Comparison of ENCODE assay signal across 17 mouse cellular contexts in the genomic region with DNA sequence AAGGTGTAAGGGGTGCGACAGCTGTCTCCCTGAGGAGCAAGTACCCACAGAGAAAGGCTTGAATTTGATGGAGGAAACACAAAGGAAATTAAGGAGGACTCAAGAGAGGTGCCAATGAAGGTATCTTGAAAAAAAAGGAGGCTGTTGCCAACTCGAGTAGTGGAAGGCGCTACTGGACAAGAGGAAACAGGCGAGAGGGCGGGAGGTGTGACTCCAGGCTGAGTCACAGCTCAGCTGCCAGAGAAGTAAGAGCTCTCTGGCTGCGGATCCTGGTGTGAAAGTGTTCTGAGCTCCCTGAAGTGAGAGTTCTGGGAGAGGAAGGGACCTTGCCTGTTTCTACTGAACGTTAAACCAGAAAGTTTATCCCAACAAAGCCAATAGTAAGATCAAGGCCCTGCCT. TPM values are rescaled to one million over a fixed set of nuclear protein-coding genes. Genes with fewer than 3 reads are reported as not detected.
A peak's percentile ranks its signal among the peaks of the same experiment; 100 is the strongest.
DNase-seq lines count a peak whose midpoint lies in the region; TF ChIP-seq lines count a peak whose summit lies in the region.
"Had no signal": no experiment of that assay in that cellular context is flagged by ENCODE, and none has a peak within 500 bp of the region (broad histone marks: within the 10 kb centered on the region; RNA-seq: fewer than 3 reads in every experiment).

No protein-coding gene starts in this region.

- TF ChIP-seq POLR2A in kidney, adult 2 months (IDR thresholded peaks at IDR 0.05; ENCODE audit: low read depth, low read length): no peak

- H3K36me3 ChIP-seq in kidney, adult 2 months (ENCODE audit: control insufficient read depth, insufficient read depth, low read length): no peaks in the 10 kb centered on the region
- H3K36me3 ChIP-seq in C2C12 (ENCODE audit: control insufficient read depth, insufficient read depth): peaks cover 16% of the 10 kb centered on the region
- H3K36me3 ChIP-seq: liver, embryonic 15.5 days; midbrain, embryonic 12.5 days; neural tube, embryonic 13.5 days had no signal

- 0 out of 2 replicates have a peak, but pooled peaks cover 2% of the 10 kb centered on the region for H3K4me1 ChIP-seq in kidney, adult 2 months (ENCODE audit: control insufficient read depth, insufficient read depth, low read length)

- H3ac ChIP-seq in C2C12 (ENCODE audit: control insufficient read depth, insufficient read length, low read depth): peak overlapping the region; percentile 21

- H3K4me3 ChIP-seq in kidney, adult 2 months (ENCODE audit: insufficient read depth, low read depth, low read length): no peak overlapping the region
- H3K4me3 ChIP-seq in C2C12 (ENCODE audit: insufficient read depth, poor library complexity, severe bottlenecking): no peak overlapping the region
- H3K4me3 ChIP-seq: liver, embryonic 15.5 days; midbrain, embryonic 12.5 days; neural tube, embryonic 13.5 days had no signal

- H3K27ac ChIP-seq in kidney, adult 2 months (ENCODE audit: insufficient read depth, low read depth, low read length): 0 out of 2 replicates have a peak overlapping the region, but pooled peaks have one; percentile 24
- H3K27ac ChIP-seq: liver, embryonic 15.5 days; midbrain, embryonic 12.5 days; neural tube, embryonic 13.5 days had no signal

- H3K79me2 ChIP-seq in C2C12 (ENCODE audit: control insufficient read depth, insufficient read depth): peaks cover 39% of the 10 kb centered on the region

- no peak for TF ChIP-seq CTCF in kidney, adult 2 months (conservative IDR thresholded peaks at IDR 0.05; ENCODE audit: insufficient read depth, insufficient read length, low read depth, low read length)
- no peak for TF ChIP-seq CTCF in C2C12 (IDR thresholded peaks at IDR 0.05; ENCODE audit: control insufficient read depth, insufficient read depth, insufficient read length)

- H3K27me3 ChIP-seq in kidney, adult 2 months (replicated peaks; ENCODE audit: control insufficient read depth, insufficient read depth, low read length): no peaks in the 10 kb centered on the region
- no peaks in the 10 kb centered on the region for H3K27me3 ChIP-seq in C2C12 (ENCODE audit: control insufficient read depth, insufficient read depth, insufficient read length)
- H3K27me3 ChIP-seq: liver, embryonic 15.5 days; midbrain, embryonic 12.5 days; neural tube, embryonic 13.5 days had no signal

- H3K79me3 ChIP-seq in C2C12 (ENCODE audit: low read depth): peaks cover 12% of the 10 kb centered on the region

- DNase-seq in kidney, adult 2 months: no peak
- no peak for DNase-seq in kidney, postnatal 25 days
- DNase-seq in adrenal gland, postnatal 36 days: peak; percentile 68 to 70
- DNase-seq in lung, postnatal 10 days: peak; percentile 13
- DNase-seq in liver: no peak
- no peak for DNase-seq in gastrocnemius, postnatal 4 days (ENCODE audit: low spot score in 2 of 2)
- DNase-seq in spleen, postnatal 14 days (ENCODE audit: low spot score in 2 of 2): no peak
- DNase-seq: cerebellum, postnatal 14 days; heart, postnatal 10 days; thymus, adult 18-20 months had no signal

- WGBS in kidney, adult 2 months: 59% methylated on average over 7 of the region's 7 CpGs

TF ChIP-seq in C2C12, 6 proteins besides CTCF, POLR2A, EP300 and RAD21:
- TF ChIP-seq FOSL1 (IDR thresholded peaks at IDR 0.05; ENCODE audit: insufficient read depth, low read length, poor library complexity, severe bottlenecking) (peak; percentile 72), MAX (IDR thresholded peaks at IDR 0.05) (peak; percentile 26), MYOD1 (IDR thresholded peaks at IDR 0.05; ENCODE audit: control insufficient read depth, insufficient read length, low read depth) (peak; percentile 54), CEBPB (IDR thresholded peaks at IDR 0.05; ENCODE audit: low read depth) (no peak)

RNA-seq across cellular contexts. Expression of gene Abcd4, which starts 2.7 kb away (rescaled TPM):
- 57.7 and 63.3 TPM in 2 replicates for polyA plus RNA-seq in kidney, adult 2 months (2012; rRNA removed)
- 8.5 TPM for polyA plus RNA-seq in C2C12 (2012; fragmentation: generic; extraction: Trizol)
- total RNA-seq in adrenal gland, postnatal 36 days (2021): 10 to 100 TPM; 15.2 to 15.6 TPM
- 1 to 10 TPM; 7.5 to 8.4 TPM for total RNA-seq in gastrocnemius, postnatal 4 days (2021)

RNA-seq across cellular contexts. Expression of gene Vrtn, which starts 26.3 kb away (rescaled TPM):
- polyA plus RNA-seq in kidney, adult 2 months (2012; rRNA removed): not detected in 2 replicates
- not detected for polyA plus RNA-seq in C2C12 (2012; fragmentation: generic; extraction: Trizol)
- not detected for total RNA-seq in adrenal gland, postnatal 36 days (2021)
- not detected for total RNA-seq in gastrocnemius, postnatal 4 days (2021)
- total RNA-seq: adrenal gland, adult 18-20 months; gastrocnemius, adult 8-10 months; heart, postnatal 10 days had no signal
- polyA plus RNA-seq: embryonic facial prominence, embryonic 14.5 days; liver, embryonic 15.5 days; midbrain, embryonic 12.5 days; neural tube, embryonic 13.5 days had no signal

RNA-seq across cellular contexts. Expression of gene Vsx2, which starts 45.0 kb away (rescaled TPM):
- polyA plus RNA-seq in kidney, adult 2 months (2012; rRNA removed): not detected in 2 replicates
- polyA plus RNA-seq in C2C12 (2012; fragmentation: generic; extraction: Trizol): not detected
- not detected for total RNA-seq in adrenal gland, postnatal 36 days (2021)
- total RNA-seq in gastrocnemius, postnatal 4 days (2021): not detected
- total RNA-seq: adrenal gland, adult 18-20 months; gastrocnemius, adult 8-10 months; heart, postnatal 10 days had no signal
- polyA plus RNA-seq: liver, embryonic 15.5 days had no signal

Comparison
In these comparisons a context has a peak if more than half of its experiments do, and no peak if none do; other contexts are left out.
1. DNase-seq: peak in adrenal gland, postnatal 36 days (2 of 2) and lung, postnatal 10 days (single experiment); none in kidney, adult 2 months (single experiment), kidney, postnatal 25 days (0 of 2), liver (single experiment), gastrocnemius, postnatal 4 days (0 of 2) and spleen, postnatal 14 days (0 of 2).